Mouse (Mus musculus) limb, embryonic 15.5 days (tissue): ENCODE data around the gene Ampd1. TPM values are rescaled to one million over a fixed set of nuclear protein-coding genes. Genes with fewer than 3 reads are reported as not detected.

ENCODE experiments used
- ATAC-seq: fragments of 200-750 bp; cut with Nextera tagmentation; 2 replicates; pipeline ENCODE4 v1.8.0; 2017; ENCODE audit warnings: low read depth, moderate TSS enrichment; ENCODE audit not compliant: insufficient number of reproducible peaks, low FRiP score, low TSS enrichment
- H3K27ac ChIP-seq: fragments of 300-500 bp; sonication (generic); 2 replicates; pipeline ENCODE4 v1.5.1; 2015; ENCODE audit warnings: moderate library complexity, mild to moderate bottlenecking, inconsistent platforms
- H3K27me3 ChIP-seq: fragments of 300-500 bp; sonication (generic); 2 replicates; pipeline ENCODE4 v1.6.1; 2015; ENCODE audit warnings: inconsistent platforms
- H3K36me3 ChIP-seq: fragments of 300-500 bp; sonication (generic); 2 replicates; pipeline ENCODE4 v1.6.1; 2015; ENCODE audit warnings: inconsistent platforms
- H3K4me1 ChIP-seq: fragments of 300-500 bp; sonication (generic); 2 replicates; pipeline ENCODE4 v1.6.1; 2015; ENCODE audit warnings: inconsistent platforms
- H3K4me2 ChIP-seq: fragments of 300-500 bp; sonication (generic); 2 replicates; pipeline ENCODE4 v1.6.1; 2015; ENCODE audit warnings: mild to moderate bottlenecking, inconsistent platforms
- H3K4me3 ChIP-seq: fragments of 300-500 bp; sonication (generic); 2 replicates; pipeline ENCODE4 v1.5.1; 2015; ENCODE audit warnings: mild to moderate bottlenecking, inconsistent platforms
- H3K9ac ChIP-seq: fragments of 300-500 bp; sonication (generic); 2 replicates; pipeline ENCODE4 v1.6.1; 2015; ENCODE audit warnings: inconsistent platforms
- H3K9me3 ChIP-seq: fragments of 300-500 bp; sonication (generic); 2 replicates; pipeline ENCODE4 v1.6.1; 2016; ENCODE audit warnings: inconsistent platforms
- WGBS: fragments of 180-500 bp; shearing (Covaris S2); methylation state at CpG from one replicate; pipeline ENCODE4 v1.1.7; 2015; 5-methylcytosine and 5-hydroxymethylcytosine counted together
- polyA plus RNA-seq: library from polyadenylated mRNA; unstranded; fragments of >200 nt; fragmentation: Nextera tagmentation; extraction: Ambion mirVana; gene quantifications from 2 replicates; pipeline ENCODE4 v1.2.1, GENCODE M21; 2015

Gene Ampd1
- polyA plus RNA-seq, 1 experiment from 2014 or later: 6.2 TPM

GRCm38 (mm10) chr3:103112216-103112615 is 38.4 kb downstream of the Ampd1 start:
- ATAC-seq: no peak
- H3K4me2 ChIP-seq: no peak overlapping the region
- no peaks in the 10 kb centered on the region for H3K9me3 ChIP-seq
- no peak overlapping the region for H3K27ac ChIP-seq
- H3K4me1 ChIP-seq: no peaks in the 10 kb centered on the region
- H3K36me3 ChIP-seq: no peaks in the 10 kb centered on the region
- 66% methylated on average over 5 of the region's 5 CpGs for WGBS
- H3K27me3 ChIP-seq: no peaks in the 10 kb centered on the region
- no peak overlapping the region for H3K9ac ChIP-seq
- H3K4me3 ChIP-seq: no peak overlapping the region

DNA sequence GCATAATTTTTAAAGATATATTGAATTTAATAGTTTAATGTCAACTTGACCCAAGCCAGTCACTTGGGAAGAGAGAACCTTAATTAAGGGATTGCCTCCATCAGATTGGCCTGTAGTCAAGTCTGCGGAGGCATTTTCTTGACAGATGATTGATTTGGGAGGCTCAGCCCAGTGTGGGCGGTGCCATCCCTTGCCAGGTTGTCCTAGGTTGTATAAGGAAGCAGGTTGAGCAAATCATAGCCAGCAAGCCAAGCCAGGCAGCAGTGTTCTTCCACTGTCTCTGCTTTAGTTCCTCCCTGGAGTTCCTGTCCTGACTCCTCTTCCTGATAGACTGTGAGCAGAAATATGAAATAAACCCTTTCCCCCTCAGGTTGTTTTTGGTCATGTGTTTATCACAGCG is 49.8 kb downstream of the Ampd1 start:
- Histone ChIP-seq H3K9me3 (no peaks in the 10 kb centered on the region), H3K4me3 (no peak overlapping the region), H3K27me3 (no peaks in the 10 kb centered on the region), H3K4me2 (no peak overlapping the region), H3K36me3 (no peaks in the 10 kb centered on the region), H3K27ac (no peak overlapping the region), H3K9ac (no peak overlapping the region), H3K4me1 (0 out of 2 replicates have a peak, but pooled peaks cover 5% of the 10 kb centered on the region)
- WGBS: 74% methylated on average over 3 of the region's 3 CpGs
- no peak for ATAC-seq

GRCm38 (mm10) chr3:103126138-103126537 is 52.3 kb downstream of the Ampd1 start:
- no peak overlapping the region for H3K4me3 ChIP-seq
- 94% methylated on average over 3 of the region's 3 CpGs for WGBS
- ATAC-seq: no peak

DNA sequence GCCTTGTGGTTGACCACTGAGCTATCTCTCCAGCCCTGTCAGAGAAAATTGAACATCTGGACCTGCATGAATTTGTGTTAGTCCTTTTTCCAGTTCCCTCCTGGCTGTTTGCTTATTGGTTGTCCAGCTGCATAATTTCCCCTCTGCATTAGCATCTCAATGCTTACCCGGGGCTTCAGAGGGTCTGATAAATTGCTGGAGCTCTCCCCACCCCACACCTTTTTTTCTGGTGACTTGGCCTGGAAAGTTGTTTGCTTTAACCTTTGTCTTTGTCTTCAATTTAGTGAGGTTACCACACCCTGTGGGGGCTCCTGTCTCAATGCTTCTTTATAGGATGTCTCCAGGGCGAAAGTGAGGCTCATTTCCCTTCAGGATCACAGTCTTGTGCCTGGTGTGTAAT is 53.4 kb downstream of the Ampd1 start:
- ATAC-seq: no peak
- no peak overlapping the region for H3K4me2 ChIP-seq
- no peak overlapping the region for H3K4me3 ChIP-seq
- WGBS: 44% methylated on average over 2 of the region's 2 CpGs
- no peaks in the 10 kb centered on the region for H3K9me3 ChIP-seq
- 0 out of 2 replicates have a peak, but pooled peaks cover 2% of the 10 kb centered on the region for H3K36me3 ChIP-seq
- H3K27ac ChIP-seq: peak overlapping the region; percentile 22; the same call in 1 of the 2 replicates
- no peaks in the 10 kb centered on the region for H3K27me3 ChIP-seq
- H3K9ac ChIP-seq: no peak overlapping the region
- peaks cover 18% of the 10 kb centered on the region for H3K4me1 ChIP-seq

More at GRCm38 (mm10) chr3:103126138-103126537, 52.3 kb downstream of the Ampd1 start:
- H3K27me3 ChIP-seq: no peaks in the 10 kb centered on the region
- H3K9ac ChIP-seq: no peak overlapping the region
- H3K4me2 ChIP-seq: no peak overlapping the region
- H3K27ac ChIP-seq: no peak overlapping the region
- no peaks in the 10 kb centered on the region for H3K36me3 ChIP-seq
- no peaks in the 10 kb centered on the region for H3K9me3 ChIP-seq
- H3K4me1 ChIP-seq: peaks cover 18% of the 10 kb centered on the region

DNA sequence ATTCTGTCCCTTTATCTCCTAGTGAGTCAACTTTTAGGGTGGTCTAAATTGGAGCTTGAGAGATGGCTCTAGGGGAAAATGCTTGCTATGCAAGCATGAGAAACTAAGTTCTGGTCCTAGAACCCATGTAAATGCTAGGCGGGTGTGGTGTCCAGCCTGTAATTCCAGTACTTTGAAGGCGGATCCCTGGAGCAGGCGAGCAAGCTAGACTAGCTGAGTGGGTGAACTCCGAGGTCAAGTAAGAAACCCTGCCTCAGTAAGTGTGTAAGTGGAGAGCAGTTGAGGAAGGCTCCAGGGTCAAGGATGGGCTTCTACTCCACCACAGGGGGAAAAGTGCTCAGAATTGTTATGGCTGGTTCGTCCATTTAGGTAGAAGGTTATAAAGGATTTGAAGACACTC is 53.9 kb downstream of the Ampd1 start:
- Histone ChIP-seq H3K4me2 (no peak overlapping the region), H3K9me3 (no peaks in the 10 kb centered on the region), H3K9ac (no peak overlapping the region), H3K4me1 (peaks cover 18% of the 10 kb centered on the region), H3K36me3 (0 out of 2 replicates have a peak, but pooled peaks cover 6% of the 10 kb centered on the region), H3K27ac (0 out of 2 replicates have a peak overlapping the region, but pooled peaks have one; percentile 22), H3K4me3 (no peak overlapping the region), H3K27me3 (no peaks in the 10 kb centered on the region)
- ATAC-seq: no peak
- WGBS: 70% methylated on average over 5 of the region's 5 CpGs

- Histone ChIP-seq H3K4me2 (no peak overlapping the region), H3K4me1 (peaks cover 18% of the 10 kb centered on the region), H3K36me3 (peaks cover 8% of the 10 kb centered on the region; the same call in 1 of the 2 replicates), H3K4me3 (no peak overlapping the region), H3K9me3 (no peaks in the 10 kb centered on the region), H3K27ac (0 out of 2 replicates have a peak overlapping the region, but pooled peaks have one; percentile 27), H3K9ac (no peak overlapping the region), H3K27me3 (no peaks in the 10 kb centered on the region)
- ATAC-seq: no peak
- 44% methylated on average over 4 of the region's 4 CpGs for WGBS
Observed at GRCm38 (mm10) chr3:103128251-103128650, 54.4 kb downstream of the Ampd1 start.

DNA sequence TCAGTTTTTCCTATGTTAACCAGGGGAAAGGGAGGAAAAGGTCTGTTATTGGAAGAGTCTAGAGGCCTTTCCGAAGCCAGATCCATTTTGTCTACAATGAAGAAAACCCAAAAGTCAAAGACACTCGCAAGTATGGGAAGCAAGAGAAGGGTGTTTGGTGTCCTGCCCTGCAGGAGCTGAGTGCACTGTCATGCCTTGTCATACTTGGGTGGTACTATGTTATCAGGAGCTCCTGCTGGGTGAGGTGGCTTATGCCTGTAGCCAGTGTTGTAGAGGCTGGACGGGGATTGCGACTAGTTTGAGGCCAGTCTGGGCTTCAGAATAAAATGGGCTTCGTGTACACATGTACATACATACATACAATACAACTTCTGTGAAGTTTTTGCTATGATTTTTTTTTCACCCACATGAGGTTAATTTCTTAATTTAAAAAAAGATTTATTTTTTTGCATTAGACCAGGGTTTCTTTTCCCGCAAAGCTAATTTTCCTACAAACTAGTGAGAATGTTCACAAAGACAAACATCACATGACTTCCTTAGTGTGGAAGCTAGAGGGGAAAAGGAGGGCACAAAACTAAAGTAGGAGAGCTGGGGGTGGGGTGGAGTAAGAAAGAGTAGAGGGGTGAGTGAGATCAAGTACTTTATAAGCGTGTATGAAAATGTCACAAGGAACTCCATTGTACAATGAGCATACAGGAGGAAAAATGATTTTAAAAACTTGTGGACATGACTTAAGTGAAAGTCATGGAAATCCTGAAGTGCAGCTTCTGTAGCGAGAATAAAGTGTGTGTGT is 55.7 kb downstream of the Ampd1 start:
- Histone ChIP-seq H3K4me2 (no peak overlapping the region), H3K9ac (no peak overlapping the region), H3K27ac (peak overlapping the region; percentile 65; the same call in 1 of the 2 replicates), H3K9me3 (no peaks in the 10 kb centered on the region), H3K36me3 (peaks cover 14% of the 10 kb centered on the region), H3K4me1 (peaks cover 18% of the 10 kb centered on the region), H3K27me3 (no peaks in the 10 kb centered on the region), H3K4me3 (no peak overlapping the region)
- WGBS: 67% methylated on average over 8 of the region's 8 CpGs
- ATAC-seq: no peak

GRCm38 (mm10) chr3:103130236-103130751 is 56.5 kb downstream of the Ampd1 start:
- no peak for ATAC-seq
- no peak overlapping the region for H3K9ac ChIP-seq
- peaks cover 18% of the 10 kb centered on the region for H3K4me1 ChIP-seq
- peak overlapping the region; percentile 33 for H3K27ac ChIP-seq
- H3K4me3 ChIP-seq: no peak overlapping the region
- H3K36me3 ChIP-seq: peaks cover 14% of the 10 kb centered on the region
- no peaks in the 10 kb centered on the region for H3K9me3 ChIP-seq
- H3K27me3 ChIP-seq: no peaks in the 10 kb centered on the region
- 33% methylated on average over 6 of the region's 6 CpGs for WGBS
- H3K4me2 ChIP-seq: no peak overlapping the region

- no peak overlapping the region for H3K4me3 ChIP-seq
- no peaks in the 10 kb centered on the region for H3K9me3 ChIP-seq
- no peak overlapping the region for H3K4me2 ChIP-seq
- no peaks in the 10 kb centered on the region for H3K27me3 ChIP-seq
- ATAC-seq: no peak
- 87% methylated on average over 10 of the region's 10 CpGs for WGBS
- H3K4me1 ChIP-seq: peaks cover 18% of the 10 kb centered on the region
- H3K27ac ChIP-seq: no peak overlapping the region
- H3K9ac ChIP-seq: no peak overlapping the region
- peaks cover 14% of the 10 kb centered on the region for H3K36me3 ChIP-seq
Observed at GRCm38 (mm10) chr3:103133098-103133497, 59.3 kb downstream of the Ampd1 start.

DNA sequence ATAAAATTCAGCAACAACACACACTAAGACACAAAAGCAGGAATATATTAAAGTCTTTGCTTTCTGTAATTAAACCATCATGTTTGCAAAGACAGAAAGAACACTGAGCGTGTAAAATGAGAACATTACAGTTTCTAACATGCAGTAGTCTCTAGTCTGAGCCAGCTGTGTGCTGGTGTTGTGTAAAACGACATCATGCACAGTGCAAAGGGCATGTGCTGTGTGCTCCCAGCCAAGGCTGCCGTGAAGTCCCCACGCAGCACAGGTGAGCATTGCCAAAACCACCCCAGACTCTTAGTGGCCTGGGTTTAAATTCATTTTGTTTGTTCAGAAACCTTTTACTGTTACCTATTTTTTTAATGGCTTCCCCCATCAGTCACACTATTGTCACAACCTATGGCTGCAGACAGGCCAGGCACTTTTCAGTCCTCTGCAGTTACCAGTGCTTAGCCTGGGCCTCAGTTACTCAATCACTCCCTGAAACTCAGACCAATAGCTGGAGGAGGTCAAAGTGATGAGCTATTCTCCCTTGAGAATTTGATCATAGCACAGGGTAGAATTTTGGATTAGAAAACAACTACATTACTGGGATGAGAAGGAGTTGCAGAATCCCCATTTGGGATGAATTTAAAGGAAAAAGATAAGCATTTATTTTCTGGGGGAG is 62.7 kb downstream of the Ampd1 start:
- no peak for ATAC-seq
- H3K4me2 ChIP-seq: no peak overlapping the region
- no peaks in the 10 kb centered on the region for H3K27me3 ChIP-seq
- no peak overlapping the region for H3K4me3 ChIP-seq
- no peak overlapping the region for H3K27ac ChIP-seq
- H3K9ac ChIP-seq: no peak overlapping the region
- H3K36me3 ChIP-seq: peaks cover 20% of the 10 kb centered on the region
- WGBS: 48% methylated on average over 4 of the region's 4 CpGs
- no peaks in the 10 kb centered on the region for H3K9me3 ChIP-seq
- H3K4me1 ChIP-seq: no peaks in the 10 kb centered on the region

- H3K4me2 ChIP-seq: no peak overlapping the region
- no peak for ATAC-seq
- 43% methylated on average over 8 of the region's 8 CpGs for WGBS
Observed at GRCm38 (mm10) chr3:103139047-103139446, 65.2 kb downstream of the Ampd1 start.

More at GRCm38 (mm10) chr3:103139047-103139446, 65.2 kb downstream of the Ampd1 start:
- Histone ChIP-seq H3K9ac (no peak overlapping the region), H3K9me3 (no peaks in the 10 kb centered on the region), H3K4me3 (no peak overlapping the region), H3K36me3 (peaks cover 16% of the 10 kb centered on the region; the same call in 1 of the 2 replicates), H3K27ac (peak overlapping the region; percentile 70), H3K27me3 (no peaks in the 10 kb centered on the region), H3K4me1 (no peaks in the 10 kb centered on the region)
